Mouse (Mus musculus): ENCODE measurements around the gene Il6ra.

GRCm38 (mm10) chr3:89858888-89859287, 54.1 kb downstream of the Il6ra start:
- TF ChIP-seq CTCF (IDR thresholded peaks at IDR 0.05; ENCODE audit: insufficient read depth, low read depth, low read length) = no peak
- no peak for TF ChIP-seq POLR2A (IDR thresholded peaks at IDR 0.05; ENCODE audit: insufficient read depth, low read depth, low read length)

All from olfactory bulb, adult 2 months (tissue).